Mouse (Mus musculus): ENCODE results near the gene Map2k7. TPM values are rescaled to one million over a fixed set of nuclear protein-coding genes. Genes with fewer than 3 reads are reported as not detected.

Map2k7 gene
- polyA plus RNA-seq, 1 experiment from 2014 or later, result 26.9 TPM

DNA sequence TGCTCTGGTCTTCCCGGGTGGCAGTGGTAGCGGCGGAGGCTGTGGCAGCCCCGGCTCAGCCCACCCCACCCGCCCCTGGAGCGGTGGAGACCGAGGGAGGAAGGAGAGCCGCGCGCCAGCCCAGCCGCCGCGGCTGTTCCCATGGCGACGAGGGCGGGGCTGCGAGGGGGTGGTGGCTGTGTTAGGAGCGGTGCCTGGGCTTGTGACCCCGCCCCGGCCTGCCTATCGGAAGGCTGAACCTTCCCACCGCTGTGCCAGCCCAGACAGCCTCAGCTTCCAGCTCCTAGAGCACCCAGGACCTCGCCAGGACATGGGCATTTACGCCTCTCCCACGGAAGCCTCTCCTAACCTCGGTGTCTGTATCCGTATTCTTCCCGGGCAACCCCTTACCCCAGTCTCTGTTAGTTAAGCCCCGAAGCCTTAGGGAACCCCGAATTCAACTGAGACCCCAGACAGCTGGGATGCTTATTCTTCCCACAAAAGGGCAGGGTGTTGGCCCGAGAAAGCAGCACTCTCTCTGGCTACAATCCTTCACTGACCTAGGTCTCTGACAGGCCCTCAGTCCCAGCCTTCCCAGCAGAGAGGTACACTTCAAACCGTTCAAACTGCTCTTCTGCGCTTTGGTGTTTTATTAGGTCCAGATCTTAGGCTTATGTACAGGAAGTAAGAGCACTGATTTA lies 20.7 kb downstream of the Map2k7 start, which contains the start of gene Ctxn1:
Gene Ctxn1 (minus strand): TSS at position 150 of the 680 bp plus-strand sequence.
- Histone ChIP-seq H3K4me3 (ENCODE audit: inconsistent target) (no peak within 1 kb of the TSS), H3K79me2 (ENCODE audit: inconsistent target) (peaks cover 1% of the 10 kb centered on the region; the same call in 1 of the 2 replicates), H3K36me3 (ENCODE audit: inconsistent target) (peaks cover 48% of the 10 kb centered on the region), H3K27ac (no peak within 1 kb of the TSS)
- WGBS (ENCODE audit: missing documents), result 16% methylated on average over 33 of the region's 33 CpGs

DNA sequence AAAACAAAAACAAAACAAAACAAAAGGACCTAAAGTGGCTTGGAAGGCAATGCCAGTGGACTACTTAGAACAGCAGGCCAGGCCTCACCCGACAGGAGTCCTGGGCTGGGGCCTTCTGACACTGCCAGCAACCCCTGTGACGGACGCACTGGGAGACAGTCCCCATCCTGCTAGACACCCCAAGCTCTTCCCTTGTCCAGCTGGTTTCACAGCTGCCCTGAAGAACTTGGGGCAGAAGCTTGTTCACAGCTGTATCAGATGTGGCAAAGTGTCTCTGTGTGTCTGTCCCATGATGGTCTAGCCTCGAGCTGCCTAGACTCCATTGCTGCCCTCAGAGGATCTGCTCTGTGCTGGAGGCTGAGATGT lies 21.2 kb downstream of the Map2k7 start:
- WGBS (ENCODE audit: missing documents), result 98% methylated on average over 4 of the region's 4 CpGs
- H3K36me3 ChIP-seq (ENCODE audit: inconsistent target), result peaks cover 46% of the 10 kb centered on the region
- H3K4me3 ChIP-seq (ENCODE audit: inconsistent target), result no peak overlapping the region
- H3K79me2 ChIP-seq (ENCODE audit: inconsistent target), result no peaks in the 10 kb centered on the region
- H3K27ac ChIP-seq, result no peak overlapping the region

- H3K79me2 ChIP-seq (ENCODE audit: inconsistent target), result no peaks in the 10 kb centered on the region
- H3K4me3 ChIP-seq (ENCODE audit: inconsistent target), result no peak overlapping the region
- H3K36me3 ChIP-seq (ENCODE audit: inconsistent target), result peaks cover 62% of the 10 kb centered on the region
Observed at GRCm38 (mm10) chr8:4263105-4263791, 24.7 kb downstream of the Map2k7 start.

GRCm38 (mm10) chr8:4265160-4265914 lies 26.8 kb downstream of the Map2k7 start:
- WGBS (ENCODE audit: missing documents), result 93% methylated on average over 15 of the region's 15 CpGs
- peaks cover 80% of the 10 kb centered on the region for H3K36me3 ChIP-seq (ENCODE audit: inconsistent target)
- no peak overlapping the region for H3K27ac ChIP-seq
- H3K4me3 ChIP-seq (ENCODE audit: inconsistent target), result no peak overlapping the region
- no peaks in the 10 kb centered on the region for H3K79me2 ChIP-seq (ENCODE audit: inconsistent target)

More at GRCm38 (mm10) chr8:4263105-4263791, 24.7 kb downstream of the Map2k7 start:
- 71% methylated on average over 8 of the region's 8 CpGs for WGBS (ENCODE audit: missing documents)
- H3K27ac ChIP-seq, result no peak overlapping the region

DNA sequence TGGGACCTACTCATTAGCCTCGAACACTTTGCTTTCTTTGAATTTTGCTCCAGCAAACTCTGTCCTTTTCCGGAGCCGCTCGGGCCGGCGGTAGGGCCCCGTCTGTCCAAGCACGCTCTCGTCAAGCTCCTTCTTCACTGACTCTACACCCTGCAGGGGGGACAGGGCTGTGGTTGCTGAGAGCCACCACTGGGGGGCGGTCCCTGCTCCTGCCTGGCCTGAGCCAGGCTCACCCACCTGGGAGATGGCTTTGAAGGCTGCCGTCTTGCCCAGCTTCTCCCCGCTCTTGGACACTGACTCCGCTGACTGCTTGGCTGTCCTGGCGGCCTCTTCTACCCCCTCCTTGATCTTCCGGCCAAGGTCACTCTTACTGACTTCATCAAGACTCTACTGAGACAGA lies 29.1 kb downstream of the Map2k7 start:
- WGBS (ENCODE audit: missing documents), result 95% methylated on average over 15 of the region's 15 CpGs
- Histone ChIP-seq H3K4me3 (ENCODE audit: inconsistent target) (no peak overlapping the region), H3K36me3 (ENCODE audit: inconsistent target) (peaks cover 67% of the 10 kb centered on the region), H3K27ac (no peak overlapping the region), H3K79me2 (ENCODE audit: inconsistent target) (peaks cover 8% of the 10 kb centered on the region; the same call in 1 of the 2 replicates)

- no peak overlapping the region for H3K4me3 ChIP-seq (ENCODE audit: inconsistent target)
- WGBS (ENCODE audit: missing documents), result 92% methylated on average over 6 of the region's 6 CpGs
- H3K27ac ChIP-seq, result no peak overlapping the region
- peaks cover 67% of the 10 kb centered on the region for H3K36me3 ChIP-seq (ENCODE audit: inconsistent target)
- peaks cover 28% of the 10 kb centered on the region for H3K79me2 ChIP-seq (ENCODE audit: inconsistent target)
Observed at GRCm38 (mm10) chr8:4269609-4270008, 31.1 kb downstream of the Map2k7 start.

- Histone ChIP-seq H3K4me3 (ENCODE audit: inconsistent target) (peak within 1 kb of the TSS; percentile 97), H3K27ac (peak within 1 kb of the TSS; percentile 58), H3K79me2 (ENCODE audit: inconsistent target) (peaks cover 38% of the 10 kb centered on the region), H3K36me3 (ENCODE audit: inconsistent target) (peaks cover 12% of the 10 kb centered on the region)
- WGBS (ENCODE audit: missing documents), result under 1% methylated on average over 37 of the region's 39 CpGs
Observed at GRCm38 (mm10) chr8:4275275-4276110, 37.0 kb downstream of the Map2k7 start, which contains the start of gene Timm44. Gene Timm44, minus strand, starts transcription at chr8:4275913.

GRCm38 (mm10) chr8:4276111-4276465 lies 37.5 kb downstream of the Map2k7 start:
- Histone ChIP-seq H3K36me3 (ENCODE audit: inconsistent target) (peaks cover 12% of the 10 kb centered on the region), H3K27ac (0 out of 2 replicates have a peak overlapping the region, but pooled peaks have one; percentile 7), H3K79me2 (ENCODE audit: inconsistent target) (peaks cover 38% of the 10 kb centered on the region), H3K4me3 (ENCODE audit: inconsistent target) (peak overlapping the region; percentile 97)
- 28% methylated on average over 9 of the region's 9 CpGs for WGBS (ENCODE audit: missing documents)

DNA sequence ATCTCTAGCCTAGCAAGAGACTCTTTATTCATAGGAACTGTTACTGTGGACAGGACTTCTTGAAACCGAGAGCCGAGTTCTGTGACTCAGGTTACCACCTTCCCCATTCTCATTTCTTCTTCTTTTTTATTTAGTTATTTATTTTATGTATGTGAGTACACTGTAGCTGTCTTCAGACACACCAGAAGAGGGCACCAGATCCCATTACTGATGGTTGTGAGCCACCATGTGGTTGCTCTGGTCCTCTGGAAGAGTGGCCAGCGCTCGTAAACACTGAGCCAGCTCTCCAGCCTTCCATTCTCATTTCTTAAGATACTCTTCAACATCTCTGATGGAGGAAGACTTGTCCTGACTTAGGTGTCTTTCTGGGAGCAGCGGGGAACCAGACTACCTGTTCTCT lies 54.2 kb downstream of the Map2k7 start:
- Histone ChIP-seq H3K4me3 (ENCODE audit: inconsistent target) (no peak overlapping the region), H3K36me3 (ENCODE audit: inconsistent target) (peaks cover 73% of the 10 kb centered on the region)
- 84% methylated on average over 4 of the region's 5 CpGs for WGBS (ENCODE audit: missing documents)

More for the DNA sequence above, 54.2 kb downstream of the Map2k7 start:
- H3K27ac ChIP-seq, result no peak overlapping the region
- no peaks in the 10 kb centered on the region for H3K79me2 ChIP-seq (ENCODE audit: inconsistent target)

Other genes starting within 250 kb of the Map2k7 start
- not detected in 3 replicates for gene Cd209f, start 132.9 kb upstream of the Map2k7 start, polyA plus RNA-seq (2018)
- not detected in 3 replicates for gene Cd209g, start 104.6 kb upstream of the Map2k7 start, polyA plus RNA-seq (2018)
- gene Evi5l, start 72.2 kb upstream of the Map2k7 start, polyA plus RNA-seq (2018), result 6.2 to 7.8 TPM (median 7.6 TPM) in 3 replicates
- 0.03 TPM in 1 of 3 replicates, not detected in the others for gene Prr36, start 21.3 kb upstream of the Map2k7 start, polyA plus RNA-seq (2018)
- not detected in 3 replicates for gene Lrrc8e, start 11.9 kb upstream of the Map2k7 start, polyA plus RNA-seq (2018)
- 0.10 to 0.22 TPM in 2 of 3 replicates, not detected in the other for gene Gm49320, start 125 bp downstream of the Map2k7 start, polyA plus RNA-seq (2018)
- gene Tgfbr3l, start 9.5 kb downstream of the Map2k7 start, polyA plus RNA-seq (2018), result 0.36 to 1.4 TPM (median 0.42 TPM) in 3 replicates
- 8.9 to 16.2 TPM (median 13.4 TPM) in 3 replicates for gene Snapc2, start 14.3 kb downstream of the Map2k7 start, polyA plus RNA-seq (2018)
- gene Ctxn1, start 20.5 kb downstream of the Map2k7 start, polyA plus RNA-seq (2018), result not detected in 3 replicates
- 41.5 to 47.7 TPM (median 45.0 TPM) in 3 replicates for gene Timm44, start 37.2 kb downstream of the Map2k7 start, polyA plus RNA-seq (2018)
- gene Ccl25, start 86.5 kb downstream of the Map2k7 start, polyA plus RNA-seq (2018), result 7.1 to 8.6 TPM (median 7.9 TPM) in 3 replicates
- gene Elavl1, start 86.7 kb downstream of the Map2k7 start, polyA plus RNA-seq (2018), result 38.9 to 70.8 TPM (median 49.9 TPM) in 3 replicates

All from macrophage (primary cell).